Mouse (Mus musculus) stomach, postnatal 0 days (tissue): Measurements from ENCODE around the gene Olfr53.

Source experiments
- CTCF ChIP-seq: IDR thresholded peaks from 2 replicates; pipeline ENCODE4 v1.5.1; 2016; ENCODE audit warnings: antibody characterized with exemption, low read depth, mild to moderate bottlenecking, moderate library complexity
- EP300 ChIP-seq: optimal IDR thresholded peaks from 2 replicates; pipeline ENCODE3; 2016; ENCODE audit warnings: antibody characterized with exemption

DNA sequence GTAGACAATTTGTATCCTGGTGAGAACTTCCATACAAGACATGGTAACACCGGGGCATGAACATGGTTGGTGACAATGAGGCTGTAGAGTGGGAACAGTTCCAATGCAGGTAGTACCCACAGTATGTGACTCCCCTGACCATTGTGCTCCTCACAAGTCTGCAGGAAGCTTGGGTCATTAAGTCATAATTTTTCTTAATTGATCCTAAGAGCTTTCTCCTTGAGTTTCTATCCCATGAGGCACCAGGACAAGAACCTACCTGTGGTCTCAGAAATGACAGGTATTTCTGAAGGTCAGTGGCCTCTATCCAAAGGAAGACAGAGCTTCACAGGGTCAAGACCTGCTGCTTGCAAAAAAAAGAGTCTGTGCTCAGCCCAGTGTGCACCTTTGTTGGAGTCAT is 35.4 kb downstream of the Olfr53 start, which contains the start of gene Olfr45:
- TF ChIP-seq EP300 (no peak), CTCF (no peak)
